Mouse (Mus musculus) MEL (cell line): ENCODE measurements around the gene Ptprn2. TPM values are rescaled to one million over a fixed set of nuclear protein-coding genes. Genes with fewer than 3 reads are reported as not detected.

Experiments
- DNase-seq: peaks from one replicate; pipeline ENCODE4 v3.0.0; 2011; ENCODE audit warnings: low read depth, low spot score
- H3K27ac ChIP-seq: 2 replicates; pipeline ENCODE4 v1.5.1; 2012; ENCODE audit warnings: low read depth, mild to moderate bottlenecking, control low read depth, low read length, moderate library complexity; ENCODE audit not compliant: control insufficient read depth
- H3K27me3 ChIP-seq, 2 experiments: fragments of 150-350 bp in 1 of 2; sonication (generic) in 1 of 2; 2 replicates each; pipeline ENCODE4 v1.6.1; 2012; ENCODE audit warnings: low read length in 2 of 2, mild to moderate bottlenecking in 2 of 2, improper control_type of control experiment in 1 of 2, moderate library complexity in 1 of 2; ENCODE audit not compliant: insufficient read depth in 2 of 2, control insufficient read depth in 1 of 2
- H3K36me3 ChIP-seq, 2 experiments: 2 replicates each; pipeline ENCODE4 v1.6.1; 2012 to 2014; ENCODE audit warnings: low read length in 2 of 2, improper control_type of control experiment in 1 of 2, inconsistent platforms in 1 of 2, mild to moderate bottlenecking in 1 of 2; ENCODE audit not compliant: insufficient read depth in 2 of 2, control insufficient read depth in 1 of 2
- H3K4me1 ChIP-seq, 2 experiments: fragments of 150-350 bp in 1 of 2; sonication (generic) in 1 of 2; 2 replicates each; pipeline ENCODE4 v1.6.1; 2012; ENCODE audit warnings: low read length in 2 of 2, improper control_type of control experiment in 1 of 2, mild to moderate bottlenecking in 1 of 2; ENCODE audit not compliant: insufficient read depth in 2 of 2, control insufficient read depth in 1 of 2
- H3K4me3 ChIP-seq, 2 experiments: fragments of 150-350 bp in 1 of 2; sonication (generic) in 1 of 2; 2 replicates each; pipeline ENCODE4 v1.5.1; 2012; ENCODE audit warnings: low read depth in 2 of 2, low read length in 2 of 2, mild to moderate bottlenecking in 2 of 2, moderate library complexity in 2 of 2, control low read depth in 1 of 2, improper control_type of control experiment in 1 of 2; ENCODE audit not compliant: control insufficient read depth in 1 of 2, insufficient read depth in 1 of 2
- H3K79me2 ChIP-seq: 2 replicates; pipeline ENCODE4 v1.6.1; 2012; ENCODE audit warnings: mild to moderate bottlenecking, low read length, moderate library complexity; ENCODE audit not compliant: control insufficient read depth, poor library complexity, insufficient read depth
- H3K9ac ChIP-seq: 2 replicates; pipeline ENCODE4 v1.6.1; 2012; ENCODE audit warnings: low read depth, mild to moderate bottlenecking, control low read depth, low read length, moderate library complexity; ENCODE audit not compliant: control insufficient read depth, poor library complexity, severe bottlenecking
- H3K9me3 ChIP-seq: fragments of 150-350 bp; sonication (generic); replicated peaks from 2 replicates; pipeline ENCODE4 v1.6.1; 2012; ENCODE audit warnings: mild to moderate bottlenecking, low read length, improper control_type of control experiment, moderate library complexity; ENCODE audit not compliant: insufficient read depth
- BHLHE40 ChIP-seq: IDR thresholded peaks from 2 replicates; pipeline ENCODE4 v1.6.1; 2012; ENCODE audit warnings: low read depth, mild to moderate bottlenecking, inconsistent platforms, low read length, improper control_type of control experiment, borderline replicate concordance
- CHD2 ChIP-seq: IDR thresholded peaks from 2 replicates; pipeline ENCODE4 v1.6.1; 2011; ENCODE audit warnings: low read length, improper control_type of control experiment
- CTCF ChIP-seq, 3 experiments: IDR thresholded peaks in 2 of 3; conservative IDR thresholded peaks in 1 of 3; 2 replicates each; pipeline ENCODE4 v1.5.1; 2011 to 2012; ENCODE audit warnings: low read length in 3 of 3, low read depth in 2 of 3, mild to moderate bottlenecking in 2 of 3, improper control_type of control experiment in 1 of 3, inconsistent platforms in 1 of 3, mixed read lengths in 1 of 3, moderate library complexity in 1 of 3; ENCODE audit not compliant: control insufficient read depth in 1 of 3, insufficient read depth in 1 of 3, poor library complexity in 1 of 3, severe bottlenecking in 1 of 3
- E2F4 ChIP-seq: IDR thresholded peaks from 2 replicates; pipeline ENCODE4 v1.6.1; 2011; ENCODE audit warnings: low read depth, low read length, improper control_type of control experiment, borderline replicate concordance
- ELF1 ChIP-seq: IDR thresholded peaks from 2 replicates; pipeline ENCODE4 v1.6.1; 2014; ENCODE audit warnings: low read depth, mild to moderate bottlenecking, inconsistent platforms, low read length, improper control_type of control experiment, moderate library complexity
- EP300 ChIP-seq, 2 experiments: IDR thresholded peaks; 2 replicates each; pipeline ENCODE4 v1.6.1; 2011; ENCODE audit warnings: improper control_type of control experiment in 2 of 2, low read length in 2 of 2, low read depth in 1 of 2, mild to moderate bottlenecking in 1 of 2
- ETS1 ChIP-seq: IDR thresholded peaks from 2 replicates; pipeline ENCODE4 v1.6.1; 2012; ENCODE audit warnings: low read depth, mild to moderate bottlenecking, inconsistent platforms, low read length, improper control_type of control experiment, moderate library complexity
- GATA1 ChIP-seq: IDR thresholded peaks from 2 replicates; pipeline ENCODE4 v1.6.1; 2011; ENCODE audit warnings: low read depth, low read length, improper control_type of control experiment
- HCFC1 ChIP-seq: IDR thresholded peaks from 2 replicates; pipeline ENCODE4 v1.6.1; 2012; ENCODE audit warnings: low read depth, mild to moderate bottlenecking, inconsistent platforms, low read length, improper control_type of control experiment, moderate library complexity
- KAT2A ChIP-seq: conservative IDR thresholded peaks from 2 replicates; pipeline ENCODE4 v1.6.1; 2012; ENCODE audit warnings: low read depth, low read length, improper control_type of control experiment, inconsistent platforms
- MAFK ChIP-seq: IDR thresholded peaks from 2 replicates; pipeline ENCODE4 v1.6.1; 2011; ENCODE audit warnings: low read depth, mild to moderate bottlenecking, low read length, improper control_type of control experiment, borderline replicate concordance
- MAX ChIP-seq: IDR thresholded peaks from 2 replicates; pipeline ENCODE4 v1.6.1; 2011; ENCODE audit warnings: low read length, improper control_type of control experiment
- MXI1 ChIP-seq: IDR thresholded peaks from 2 replicates; pipeline ENCODE4 v1.6.1; 2011; ENCODE audit warnings: mild to moderate bottlenecking, low read depth, low read length, improper control_type of control experiment
- MYB ChIP-seq: IDR thresholded peaks from 2 replicates; pipeline ENCODE4 v1.6.1; 2011; ENCODE audit warnings: mild to moderate bottlenecking, low read depth, low read length, improper control_type of control experiment
- MYC ChIP-seq: IDR thresholded peaks from 2 replicates; pipeline ENCODE4 v1.6.1; 2011; ENCODE audit warnings: low read depth, mild to moderate bottlenecking, low read length, improper control_type of control experiment, moderate library complexity
- NELFE ChIP-seq: IDR thresholded peaks from 2 replicates; pipeline ENCODE4 v1.6.1; 2011; ENCODE audit warnings: low read depth, low read length, improper control_type of control experiment
- NRF1 ChIP-seq: IDR thresholded peaks from 2 replicates; pipeline ENCODE4 v1.6.1; 2014; ENCODE audit warnings: low read depth, mild to moderate bottlenecking, inconsistent platforms, low read length, improper control_type of control experiment, moderate library complexity; ENCODE audit not compliant: poor library complexity, insufficient read depth, severe bottlenecking
- POLR2AphosphoS2 ChIP-seq: IDR thresholded peaks from 2 replicates; pipeline ENCODE4 v1.6.1; 2011; ENCODE audit warnings: low read length, improper control_type of control experiment
- RAD21 ChIP-seq: IDR thresholded peaks from 2 replicates; pipeline ENCODE4 v1.6.1; 2011; ENCODE audit warnings: mild to moderate bottlenecking, low read depth, low read length, improper control_type of control experiment
- SIN3A ChIP-seq: IDR thresholded peaks from 2 replicates; pipeline ENCODE4 v1.6.1; 2012; ENCODE audit warnings: low read length, improper control_type of control experiment, inconsistent platforms
- SMC3 ChIP-seq: IDR thresholded peaks from 2 replicates; pipeline ENCODE4 v1.6.1; 2011; ENCODE audit warnings: low read depth, low read length, improper control_type of control experiment
- TAL1 ChIP-seq: IDR thresholded peaks from 2 replicates; pipeline ENCODE4 v1.6.1; 2012; ENCODE audit warnings: mild to moderate bottlenecking, inconsistent platforms, low read length, moderate library complexity, mixed read lengths
- TBP ChIP-seq: IDR thresholded peaks from 2 replicates; pipeline ENCODE4 v1.8.0; 2011; ENCODE audit warnings: low read depth, low read length, improper control_type of control experiment
- UBTF ChIP-seq: IDR thresholded peaks from 2 replicates; pipeline ENCODE4 v1.6.1; 2012; ENCODE audit warnings: low read depth, mild to moderate bottlenecking, inconsistent platforms, low read length, improper control_type of control experiment, moderate library complexity, borderline replicate concordance; ENCODE audit not compliant: insufficient read depth
- USF1 ChIP-seq: IDR thresholded peaks from 2 replicates; pipeline ENCODE4 v1.6.1; 2014; ENCODE audit warnings: low read depth, mild to moderate bottlenecking, inconsistent platforms, low read length, improper control_type of control experiment, moderate library complexity
- USF2 ChIP-seq, 2 experiments: IDR thresholded peaks; 2 replicates each; pipeline ENCODE4 v1.6.1; 2011 to 2012; ENCODE audit warnings: improper control_type of control experiment in 2 of 2, low read length in 2 of 2, borderline replicate concordance in 1 of 2, inconsistent platforms in 1 of 2, low read depth in 1 of 2, mild to moderate bottlenecking in 1 of 2; ENCODE audit not compliant: insufficient read depth in 1 of 2
- ZC3H11A ChIP-seq: IDR thresholded peaks from 2 replicates; pipeline ENCODE4 v1.6.1; 2012; ENCODE audit warnings: low read depth, mild to moderate bottlenecking, inconsistent platforms, low read length, improper control_type of control experiment
- ZMIZ1 ChIP-seq: IDR thresholded peaks from 2 replicates; pipeline ENCODE4 v1.6.1; 2012; ENCODE audit warnings: low read depth, mild to moderate bottlenecking, inconsistent platforms, low read length, improper control_type of control experiment, moderate library complexity
- ZNF384 ChIP-seq: IDR thresholded peaks from 2 replicates; pipeline ENCODE4 v1.6.1; 2012; ENCODE audit warnings: low read depth, mild to moderate bottlenecking, inconsistent platforms, low read length, improper control_type of control experiment
- polyA plus RNA-seq, 2 experiments: library from polyadenylated mRNA; stranded (reverse) in 1 of 2; unstranded in 1 of 2; fragments of >175 nt in 1 of 2; fragments of >200 nt in 1 of 2; gene quantifications; 2 replicates each; pipeline versions ENCODE4 v1.2.1 to v1.2.4; 2012; ENCODE audit warnings: low replicate concordance in 2 of 2, low read depth in 1 of 2; ENCODE audit not compliant: insufficient read length in 2 of 2, insufficient read depth in 1 of 2, missing spikeins in 1 of 2
- total RNA-seq: library from RNA; depleted of rRNA; stranded (reverse); fragments of 300-350 nt; gene quantifications from 2 replicates; pipeline ENCODE4 v1.2.3, GENCODE M21; 2012

Gene Ptprn2
- total and polyA plus RNA-seq, 3 experiments, result not detected

- no peaks in the 10 kb centered on the region for H3K79me2 ChIP-seq
- no peaks in the 10 kb centered on the region for H3K27me3 ChIP-seq
- no peak overlapping the region for H3K27ac ChIP-seq
- no peaks in the 10 kb centered on the region; the same call in 1 of the 2 replicates for H3K9me3 ChIP-seq
- no peaks in the 10 kb centered on the region for H3K36me3 ChIP-seq
- no peak overlapping the region for H3K9ac ChIP-seq
- no peak for DNase-seq
- TF ChIP-seq MAX, result no peak
- no peak for TF ChIP-seq ZNF384
- no peak for TF ChIP-seq EP300 (IDR thresholded peaks at IDR 0.05; ENCODE audit: low read depth in 1 of 2, low read length in 2 of 2)
- no peak for TF ChIP-seq TBP
- TF ChIP-seq POLR2AphosphoS2, result no peak
- TF ChIP-seq MYC, result no peak
- no peak for TF ChIP-seq CTCF (IDR thresholded peaks at IDR 0.05 in 2 of 3, conservative IDR thresholded peaks at IDR 0.05 in 1 of 3; ENCODE audit: control insufficient read depth in 1 of 3, insufficient read depth in 1 of 3, low read depth in 2 of 3, low read length in 3 of 3, poor library complexity in 1 of 3, severe bottlenecking in 1 of 3)
- no peak for TF ChIP-seq KAT2A
- TF ChIP-seq ZC3H11A, result no peak
- no peak for TF ChIP-seq NELFE
- TF ChIP-seq ELF1, result no peak
- no peak for TF ChIP-seq USF1
- no peak for TF ChIP-seq MYB
- no peak for TF ChIP-seq NRF1
- no peak for TF ChIP-seq HCFC1
- TF ChIP-seq SMC3, result no peak
- no peaks in the 10 kb centered on the region for H3K4me1 ChIP-seq
- H3K4me3 ChIP-seq, result no peak overlapping the region
Observed at GRCm38 (mm10) chr12:117252426-117252779, 766.9 kb downstream of the Ptprn2 start.

- Histone ChIP-seq H3K9me3 (no peaks in the 10 kb centered on the region; the same call in 1 of the 2 replicates), H3K36me3 (no peaks in the 10 kb centered on the region), H3K27me3 (no peaks in the 10 kb centered on the region), H3K4me3 (no peak overlapping the region), H3K27ac (no peak overlapping the region), H3K79me2 (no peaks in the 10 kb centered on the region), H3K4me1 (no peaks in the 10 kb centered on the region), H3K9ac (no peak overlapping the region)
- no peak for DNase-seq
- TF ChIP-seq ZMIZ1 (no peak), USF1 (no peak), GATA1 (no peak), NELFE (no peak), SIN3A (no peak), KAT2A (no peak), MAFK (no peak), ETS1 (no peak), TAL1 (no peak), BHLHE40 (no peak), MYC (no peak), MAX (no peak), E2F4 (no peak), USF2 (IDR thresholded peaks at IDR 0.05; ENCODE audit: borderline replicate concordance in 1 of 2, insufficient read depth in 1 of 2, low read depth in 1 of 2, low read length in 2 of 2) (no peak), CHD2 (no peak), RAD21 (no peak), CTCF (IDR thresholded peaks at IDR 0.05 in 2 of 3, conservative IDR thresholded peaks at IDR 0.05 in 1 of 3; ENCODE audit: control insufficient read depth in 1 of 3, insufficient read depth in 1 of 3, low read depth in 2 of 3, low read length in 3 of 3, poor library complexity in 1 of 3, severe bottlenecking in 1 of 3) (no peak), UBTF (no peak), MXI1 (no peak)
Observed at GRCm38 (mm10) chr12:117254356-117254755, 768.8 kb downstream of the Ptprn2 start.
